Mouse (Mus musculus) forebrain, embryonic 13.5 days (tissue): ENCODE data around the gene Gsk3a. TPM values are rescaled to one million over a fixed set of nuclear protein-coding genes. Genes with fewer than 3 reads are reported as not detected.

Experiments used
- ATAC-seq: fragments of 200-750 bp; cut with Nextera tagmentation; 2 replicates; pipeline ENCODE4 v1.8.0; 2017
- H3K27ac ChIP-seq: fragments of 300-500 bp; sonication (generic); 2 replicates; pipeline ENCODE4 v1.5.1; 2015; ENCODE audit warnings: inconsistent platforms, mild to moderate bottlenecking, moderate library complexity
- H3K27me3 ChIP-seq: fragments of 300-500 bp; sonication (generic); 2 replicates; pipeline ENCODE4 v1.6.1; 2015; ENCODE audit warnings: mild to moderate bottlenecking, inconsistent platforms
- H3K36me3 ChIP-seq: fragments of 300-500 bp; sonication (generic); 2 replicates; pipeline ENCODE4 v1.6.1; 2015; ENCODE audit warnings: mild to moderate bottlenecking, inconsistent platforms; ENCODE audit not compliant: poor library complexity, severe bottlenecking
- H3K4me1 ChIP-seq: fragments of 300-500 bp; sonication (generic); 2 replicates; pipeline ENCODE4 v1.6.1; 2015; ENCODE audit warnings: inconsistent platforms
- H3K4me2 ChIP-seq: fragments of 300-500 bp; sonication (generic); 2 replicates; pipeline ENCODE4 v1.6.1; 2015; ENCODE audit warnings: inconsistent platforms, mild to moderate bottlenecking, moderate library complexity
- H3K4me3 ChIP-seq: fragments of 300-500 bp; sonication (generic); 2 replicates; pipeline ENCODE4 v1.5.1; 2015; ENCODE audit warnings: mild to moderate bottlenecking, inconsistent platforms
- H3K9ac ChIP-seq: fragments of 300-500 bp; sonication (generic); 2 replicates; pipeline ENCODE4 v1.6.1; 2015; ENCODE audit warnings: mild to moderate bottlenecking, inconsistent platforms
- H3K9me3 ChIP-seq: fragments of 300-500 bp; sonication (generic); replicated peaks from 2 replicates; pipeline ENCODE4 v1.6.1; 2016; ENCODE audit warnings: inconsistent platforms
- WGBS: fragments of 180-500 bp; shearing (Covaris S2); methylation state at CpG from one replicate; pipeline ENCODE4 v1.1.7; 2015; 5-methylcytosine and 5-hydroxymethylcytosine counted together
- polyA plus RNA-seq: library from polyadenylated mRNA; unstranded; fragments of >200 nt; fragmentation: Nextera tagmentation; extraction: Ambion mirVana; gene quantifications from 2 replicates; pipeline ENCODE4 v1.2.1, GENCODE M21; 2015

Gsk3a gene
- polyA plus RNA-seq, 1 experiment from 2014 or later: 11.2 TPM

- no peak overlapping the region for H3K4me2 ChIP-seq
- H3K4me1 ChIP-seq: peaks cover 43% of the 10 kb centered on the region
- 95% methylated on average over 4 of the region's 4 CpGs for WGBS
- no peak for ATAC-seq
- H3K27me3 ChIP-seq: no peaks in the 10 kb centered on the region
- no peak overlapping the region for H3K27ac ChIP-seq
- no peak overlapping the region for H3K9ac ChIP-seq
- H3K4me3 ChIP-seq: no peak overlapping the region
- H3K36me3 ChIP-seq: peaks cover 27% of the 10 kb centered on the region
- no peaks in the 10 kb centered on the region for H3K9me3 ChIP-seq
These were observed 5.7 kb upstream of the Gsk3a start for GRCm38 (mm10) chr7:25243361-25243760.

GRCm38 (mm10) chr7:25241062-25241461, 3.4 kb upstream of the Gsk3a start:
- peaks cover 27% of the 10 kb centered on the region for H3K36me3 ChIP-seq
- peaks cover 30% of the 10 kb centered on the region for H3K4me1 ChIP-seq
- no peaks in the 10 kb centered on the region for H3K27me3 ChIP-seq
- 0 out of 2 replicates have a peak overlapping the region, but pooled peaks have one; percentile 3 for H3K9ac ChIP-seq
- peak overlapping the region; percentile 19; the same call in 1 of the 2 replicates for H3K27ac ChIP-seq
- H3K9me3 ChIP-seq: no peaks in the 10 kb centered on the region
- no peak overlapping the region for H3K4me2 ChIP-seq
- no peak for ATAC-seq
- WGBS: 31% methylated on average over 2 of the region's 2 CpGs
- no peak overlapping the region for H3K4me3 ChIP-seq

- no peak overlapping the region for H3K4me2 ChIP-seq
- WGBS: 69% methylated on average over 7 of the region's 7 CpGs
- H3K27ac ChIP-seq: no peak overlapping the region
- H3K9me3 ChIP-seq: no peaks in the 10 kb centered on the region
- H3K9ac ChIP-seq: no peak overlapping the region
- H3K27me3 ChIP-seq: no peaks in the 10 kb centered on the region
- no peak for ATAC-seq
- H3K4me1 ChIP-seq: peaks cover 30% of the 10 kb centered on the region
- H3K4me3 ChIP-seq: no peak overlapping the region
- H3K36me3 ChIP-seq: peaks cover 27% of the 10 kb centered on the region
These were observed 3.0 kb upstream of the Gsk3a start for GRCm38 (mm10) chr7:25240631-25241030.

GRCm38 (mm10) chr7:25238829-25239623, 1.4 kb upstream of the Gsk3a start:
- Histone ChIP-seq H3K4me2 (peak overlapping the region; percentile 80), H3K27ac (peak overlapping the region; percentile 76), H3K4me1 (peaks cover 39% of the 10 kb centered on the region), H3K9me3 (no peaks in the 10 kb centered on the region), H3K27me3 (no peaks in the 10 kb centered on the region), H3K36me3 (peaks cover 24% of the 10 kb centered on the region), H3K9ac (0 out of 2 replicates have a peak overlapping the region, but pooled peaks have one; percentile 4), H3K4me3 (peak overlapping the region; percentile 81)
- WGBS: 4% methylated on average over 30 of the region's 30 CpGs
- ATAC-seq: peak; percentile 60

- WGBS: under 1% methylated on average over 23 of the region's 23 CpGs
- peak overlapping the region; percentile 98; the same call in 1 of the 2 replicates for H3K9ac ChIP-seq
- peak overlapping the region; percentile 76 for H3K27ac ChIP-seq
- H3K4me1 ChIP-seq: peaks cover 39% of the 10 kb centered on the region
- no peaks in the 10 kb centered on the region for H3K27me3 ChIP-seq
- peak overlapping the region; percentile 80 for H3K4me2 ChIP-seq
- peaks cover 26% of the 10 kb centered on the region for H3K36me3 ChIP-seq
- peak; percentile 91 for ATAC-seq
- no peaks in the 10 kb centered on the region for H3K9me3 ChIP-seq
- H3K4me3 ChIP-seq: peak overlapping the region; percentile 81
These were observed 510 bp upstream of the Gsk3a start for GRCm38 (mm10) chr7:25238015-25238706.

GRCm38 (mm10) chr7:25235526-25235925, 2.1 kb downstream of the Gsk3a start:
- Histone ChIP-seq H3K36me3 (peaks cover 48% of the 10 kb centered on the region), H3K27ac (no peak overlapping the region), H3K9me3 (no peaks in the 10 kb centered on the region), H3K27me3 (no peaks in the 10 kb centered on the region), H3K4me1 (peaks cover 39% of the 10 kb centered on the region), H3K9ac (peak overlapping the region; percentile 98; the same call in 1 of the 2 replicates), H3K4me3 (0 out of 2 replicates have a peak overlapping the region, but pooled peaks have one; percentile 81), H3K4me2 (peak overlapping the region; percentile 80; the same call in 1 of the 2 replicates)
- no peak for ATAC-seq
- WGBS: 92% methylated on average over 5 of the region's 5 CpGs

GRCm38 (mm10) chr7:25233061-25233460, 4.6 kb downstream of the Gsk3a start:
- WGBS: 80% methylated on average over 2 of the region's 2 CpGs
- H3K36me3 ChIP-seq: peaks cover 72% of the 10 kb centered on the region

GRCm38 (mm10) chr7:25232101-25232648, 5.5 kb downstream of the Gsk3a start:
- Histone ChIP-seq H3K27ac (no peak overlapping the region), H3K4me3 (no peak overlapping the region), H3K27me3 (no peaks in the 10 kb centered on the region), H3K9me3 (no peaks in the 10 kb centered on the region), H3K9ac (no peak overlapping the region), H3K36me3 (peaks cover 81% of the 10 kb centered on the region), H3K4me2 (no peak overlapping the region), H3K4me1 (peaks cover 25% of the 10 kb centered on the region)
- WGBS: 65% methylated on average over 5 of the region's 5 CpGs
- no peak for ATAC-seq

More at GRCm38 (mm10) chr7:25233061-25233460, 4.6 kb downstream of the Gsk3a start:
- H3K4me3 ChIP-seq: no peak overlapping the region
- no peak overlapping the region for H3K4me2 ChIP-seq
- H3K9ac ChIP-seq: no peak overlapping the region
- peaks cover 25% of the 10 kb centered on the region for H3K4me1 ChIP-seq
- no peak overlapping the region for H3K27ac ChIP-seq
- no peaks in the 10 kb centered on the region for H3K27me3 ChIP-seq
- no peaks in the 10 kb centered on the region for H3K9me3 ChIP-seq
- ATAC-seq: no peak

GRCm38 (mm10) chr7:25230690-25231285, 6.9 kb downstream of the Gsk3a start:
- Histone ChIP-seq H3K4me2 (no peak overlapping the region), H3K36me3 (peaks cover 95% of the 10 kb centered on the region), H3K9me3 (no peaks in the 10 kb centered on the region), H3K4me1 (peaks cover 13% of the 10 kb centered on the region), H3K4me3 (no peak overlapping the region), H3K9ac (no peak overlapping the region), H3K27me3 (no peaks in the 10 kb centered on the region), H3K27ac (no peak overlapping the region)
- ATAC-seq: no peak
- WGBS: 91% methylated on average over 9 of the region's 9 CpGs

- Histone ChIP-seq H3K4me1 (no peaks in the 10 kb centered on the region; the same call in 1 of the 2 replicates), H3K27ac (no peak overlapping the region), H3K9me3 (no peaks in the 10 kb centered on the region), H3K36me3 (peaks cover 91% of the 10 kb centered on the region), H3K27me3 (no peaks in the 10 kb centered on the region), H3K4me2 (no peak overlapping the region), H3K9ac (no peak overlapping the region), H3K4me3 (no peak overlapping the region)
- 79% methylated on average over 1 of the region's 1 CpGs for WGBS
- no peak for ATAC-seq
These were observed 9.9 kb downstream of the Gsk3a start for GRCm38 (mm10) chr7:25227523-25228300.

- ATAC-seq: no peak
- 88% methylated on average over 10 of the region's 10 CpGs for WGBS
- H3K27ac ChIP-seq: no peak overlapping the region
- H3K36me3 ChIP-seq: peaks cover 38% of the 10 kb centered on the region
- H3K9ac ChIP-seq: peak overlapping the region; percentile 85
- peaks cover 37% of the 10 kb centered on the region for H3K4me1 ChIP-seq
- no peaks in the 10 kb centered on the region for H3K9me3 ChIP-seq
- H3K27me3 ChIP-seq: no peaks in the 10 kb centered on the region
- peak overlapping the region; percentile 97 for H3K4me2 ChIP-seq
- peak overlapping the region; percentile 63 for H3K4me3 ChIP-seq
These were observed 15.2 kb downstream of the Gsk3a start for GRCm38 (mm10) chr7:25222275-25222967.
